Mouse (Mus musculus): Measurements from ENCODE around the gene Fev. TPM values are rescaled to one million over a fixed set of nuclear protein-coding genes. Genes with fewer than 3 reads are reported as not detected.

Gene Fev
- total RNA-seq (2021), result not detected

GRCm38 (mm10) chr1:74885369-74886042 lies at the start of gene Fev:
Fev (minus strand) TSS chr1:74885419.
- no peak for DNase-seq (ENCODE audit: low spot score in 2 of 2)
- intact Hi-C loops (cut with DNase I), result no loop called here

- DNase-seq (ENCODE audit: low spot score in 2 of 2), result no peak
- intact Hi-C loops (cut with DNase I), result loop anchor here (2.0 kb wide), 1 partner anchor 89 kb away; no protein-coding TSS in a partner anchor
Measured at GRCm38 (mm10) chr1:74927621-74928296, 42.5 kb upstream of the Fev start.

GRCm38 (mm10) chr1:74926721-74927120 lies 41.5 kb upstream of the Fev start:
- DNase-seq (ENCODE audit: low spot score in 2 of 2), result peak in 1 of 2 experiments; percentile 49
- intact Hi-C loops (cut with DNase I), result loop anchor here (2.0 kb wide), 1 partner anchor 90 kb away; no protein-coding TSS in a partner anchor

GRCm38 (mm10) chr1:74924464-74924863 lies 39.2 kb upstream of the Fev start:
- intact Hi-C loops (cut with DNase I), result no loop called here
- no peak for DNase-seq (ENCODE audit: low spot score in 2 of 2)

- intact Hi-C loops (cut with DNase I), result no loop called here
- DNase-seq (ENCODE audit: low spot score in 2 of 2), result no peak
Measured at GRCm38 (mm10) chr1:74915706-74916105, 30.5 kb upstream of the Fev start.

- intact Hi-C loops (cut with DNase I), result no loop called here
- DNase-seq (ENCODE audit: low spot score in 2 of 2), result no peak
Measured at GRCm38 (mm10) chr1:74902191-74902590, 17.0 kb upstream of the Fev start.

- DNase-seq (ENCODE audit: low spot score in 2 of 2), result peak; percentile 36 to 52
- intact Hi-C loops (cut with DNase I), result no loop called here
Measured at GRCm38 (mm10) chr1:74901686-74902085, 16.5 kb upstream of the Fev start.

- intact Hi-C loops (cut with DNase I), result no loop called here
- DNase-seq (ENCODE audit: low spot score in 2 of 2), result no peak
Measured at GRCm38 (mm10) chr1:74900341-74901285, 15.4 kb upstream of the Fev start.

- intact Hi-C loops (cut with DNase I), result no loop called here
- DNase-seq (ENCODE audit: low spot score in 2 of 2), result no peak
Measured at GRCm38 (mm10) chr1:74898656-74899431, 13.6 kb upstream of the Fev start.

- intact Hi-C loops (cut with DNase I), result no loop called here
- no peak for DNase-seq (ENCODE audit: low spot score in 2 of 2)
Measured at GRCm38 (mm10) chr1:74897976-74898375, 12.8 kb upstream of the Fev start.

GRCm38 (mm10) chr1:74894966-74895365 lies 9.7 kb upstream of the Fev start:
- intact Hi-C loops (cut with DNase I), result no loop called here
- peak; percentile 61 to 66 for DNase-seq (ENCODE audit: low spot score in 2 of 2)

- peak; percentile 42 to 68 for DNase-seq (ENCODE audit: low spot score in 2 of 2)
- intact Hi-C loops (cut with DNase I), result no loop called here
Measured at GRCm38 (mm10) chr1:74893134-74893855, 8.1 kb upstream of the Fev start, which contains the start of gene Cryba2. Cryba2 (minus strand) TSS chr1:74893143.

GRCm38 (mm10) chr1:74892351-74893133 lies 7.3 kb upstream of the Fev start:
- intact Hi-C loops (cut with DNase I), result no loop called here
- DNase-seq (ENCODE audit: low spot score in 2 of 2), result no peak

GRCm38 (mm10) chr1:74891513-74891912 lies 6.3 kb upstream of the Fev start:
- intact Hi-C loops (cut with DNase I), result no loop called here
- DNase-seq (ENCODE audit: low spot score in 2 of 2), result no peak

GRCm38 (mm10) chr1:74884196-74885141 lies 750 bp downstream of the Fev start:
- intact Hi-C loops (cut with DNase I), result no loop called here
- DNase-seq (ENCODE audit: low spot score in 2 of 2), result no peak

GRCm38 (mm10) chr1:74883441-74883840 lies 1.8 kb downstream of the Fev start:
- intact Hi-C loops (cut with DNase I), result no loop called here

GRCm38 (mm10) chr1:74882828-74883227 lies 2.4 kb downstream of the Fev start:
- intact Hi-C loops (cut with DNase I), result no loop called here
- DNase-seq (ENCODE audit: low spot score in 2 of 2), result no peak

More at GRCm38 (mm10) chr1:74883441-74883840, 1.8 kb downstream of the Fev start:
- DNase-seq (ENCODE audit: low spot score in 2 of 2), result no peak
